Mouse (Mus musculus): ENCODE results near the gene Ckap2l. TPM values are rescaled to one million over a fixed set of nuclear protein-coding genes. Genes with fewer than 3 reads are reported as not detected.

Ckap2l gene
- polyA plus RNA-seq, 1 experiment from 2014 or later = 22.5 TPM

DNA sequence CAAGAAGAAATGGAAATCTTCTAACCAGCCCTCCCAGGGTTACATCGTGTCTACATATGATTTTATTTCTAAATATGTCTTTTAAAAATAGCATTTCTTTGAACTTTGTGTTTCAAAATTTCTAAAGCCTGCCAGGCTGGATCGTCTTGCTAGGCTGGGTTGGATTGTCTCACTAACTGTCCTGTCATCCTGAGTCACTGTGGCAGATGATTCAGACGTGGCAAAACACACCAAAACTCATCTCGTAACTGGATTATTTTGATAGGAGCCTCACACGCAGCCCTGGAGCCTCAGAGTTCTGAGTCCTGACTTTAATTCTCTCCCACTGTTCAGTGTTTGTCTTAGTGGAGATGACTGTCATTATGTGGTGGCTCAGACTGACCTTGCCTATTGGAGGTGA is 33.9 kb downstream of the Ckap2l start:
- H3K27me3 ChIP-seq = 0 out of 2 replicates have a peak, but pooled peaks cover 6% of the 10 kb centered on the region
- H3K36me3 ChIP-seq = peaks cover 22% of the 10 kb centered on the region
- H3K27ac ChIP-seq = peak overlapping the region; percentile 89
- peak overlapping the region; percentile 23 for H3K4me2 ChIP-seq
- H3K4me3 ChIP-seq (replicated peaks) = no peak overlapping the region
- peak; percentile 77 for ATAC-seq (ENCODE audit: low read depth)
- 48% methylated on average over 5 of the region's 5 CpGs for WGBS (ENCODE audit: insufficient replicate concordance)
- no peak for DNase-seq
- no peaks in the 10 kb centered on the region for H3K9me3 ChIP-seq (replicated peaks)
- H3K9ac ChIP-seq = peak overlapping the region; percentile 58
- peaks cover 42% of the 10 kb centered on the region for H3K4me1 ChIP-seq (replicated peaks)

DNA sequence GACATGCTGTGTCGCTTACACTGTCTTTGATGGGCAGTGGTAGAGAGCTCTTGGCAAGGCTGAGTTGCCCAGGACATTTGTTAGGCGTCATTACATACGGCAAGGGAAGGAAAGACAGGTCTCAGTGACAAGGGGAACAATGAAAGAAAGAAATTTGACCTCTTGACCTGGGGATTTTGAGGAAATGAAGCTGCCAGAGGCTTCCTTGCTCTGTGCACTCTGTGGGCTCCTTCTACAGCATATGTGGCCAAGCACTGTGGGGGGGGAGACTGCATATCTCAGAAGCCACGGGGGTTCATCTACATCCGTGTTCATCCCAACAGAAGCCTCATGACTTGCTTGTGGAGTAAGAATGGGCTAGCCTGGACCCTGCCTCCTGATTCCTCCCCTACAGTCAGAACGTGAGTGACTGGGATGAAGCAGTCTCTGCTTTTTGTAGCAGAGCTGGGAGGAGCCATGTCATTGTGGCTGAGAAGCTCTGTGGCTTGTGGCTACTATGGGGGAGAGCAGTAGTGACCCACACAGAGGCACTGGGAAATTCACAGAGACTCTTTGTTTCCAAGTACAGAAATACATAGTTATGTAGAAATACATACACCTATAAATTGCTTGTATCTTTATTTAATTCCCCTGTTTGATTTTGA is 35.7 kb downstream of the Ckap2l start:
- no peak overlapping the region for H3K4me3 ChIP-seq (replicated peaks)
- H3K36me3 ChIP-seq = peaks cover 4% of the 10 kb centered on the region
- no peaks in the 10 kb centered on the region for H3K9me3 ChIP-seq (replicated peaks)
- peaks cover 51% of the 10 kb centered on the region for H3K4me1 ChIP-seq (replicated peaks)
- H3K9ac ChIP-seq = no peak overlapping the region
- no peak overlapping the region for H3K4me2 ChIP-seq
- DNase-seq (no peak), ATAC-seq (ENCODE audit: low read depth) (no peak)
- WGBS (ENCODE audit: insufficient replicate concordance) = 31% methylated on average over 6 of the region's 6 CpGs
- 0 out of 2 replicates have a peak, but pooled peaks cover 6% of the 10 kb centered on the region for H3K27me3 ChIP-seq
- H3K27ac ChIP-seq = 0 out of 2 replicates have a peak overlapping the region, but pooled peaks have one; percentile 24

DNA sequence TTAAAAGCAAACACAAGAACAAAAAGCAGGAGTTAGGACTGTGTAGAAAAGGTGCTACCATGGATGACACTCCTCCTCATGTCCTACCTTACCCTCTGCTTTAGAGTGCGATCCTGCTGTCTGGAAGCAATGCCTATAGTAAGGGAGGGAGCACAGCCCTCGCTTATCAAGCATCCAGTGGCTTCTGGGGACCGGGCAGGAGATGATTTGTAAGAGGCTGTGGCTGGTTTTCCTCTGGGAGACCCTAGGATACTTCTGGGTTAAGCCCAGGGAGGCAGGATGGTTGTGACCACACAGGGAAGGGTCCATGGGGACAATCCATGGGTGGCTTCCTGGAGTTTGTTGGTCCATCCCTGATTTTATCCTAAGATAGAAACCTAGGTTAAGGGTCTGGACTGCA is 36.4 kb downstream of the Ckap2l start:
- Histone ChIP-seq H3K4me3 (replicated peaks) (no peak overlapping the region), H3K4me1 (replicated peaks) (peaks cover 57% of the 10 kb centered on the region), H3K4me2 (no peak overlapping the region), H3K27ac (no peak overlapping the region), H3K27me3 (0 out of 2 replicates have a peak, but pooled peaks cover 6% of the 10 kb centered on the region), H3K9ac (no peak overlapping the region; the same call in 1 of the 2 replicates), H3K9me3 (replicated peaks) (no peaks in the 10 kb centered on the region), H3K36me3 (no peaks in the 10 kb centered on the region)
- ATAC-seq (ENCODE audit: low read depth) = no peak
- 58% methylated on average over 3 of the region's 3 CpGs for WGBS (ENCODE audit: insufficient replicate concordance)
- DNase-seq = no peak

- H3K27me3 ChIP-seq = 0 out of 2 replicates have a peak, but pooled peaks cover 6% of the 10 kb centered on the region
- no peaks in the 10 kb centered on the region for H3K36me3 ChIP-seq
- peak overlapping the region; percentile 26; the same call in 1 of the 2 replicates for H3K9ac ChIP-seq
- peak; percentile 63 for DNase-seq
- H3K4me2 ChIP-seq = no peak overlapping the region
- WGBS (ENCODE audit: insufficient replicate concordance) = 35% methylated on average over 7 of the region's 7 CpGs
- peak; percentile 24 for ATAC-seq (ENCODE audit: low read depth)
- H3K27ac ChIP-seq = peak overlapping the region; percentile 64
- no peaks in the 10 kb centered on the region for H3K9me3 ChIP-seq (replicated peaks)
- H3K4me1 ChIP-seq (replicated peaks) = peaks cover 58% of the 10 kb centered on the region
- H3K4me3 ChIP-seq (replicated peaks) = no peak overlapping the region
These were observed 38.4 kb downstream of the Ckap2l start for GRCm38 (mm10) chr2:129258475-129259211.

- Histone ChIP-seq H3K27me3 (0 out of 2 replicates have a peak, but pooled peaks cover 6% of the 10 kb centered on the region), H3K4me1 (replicated peaks) (peaks cover 52% of the 10 kb centered on the region), H3K36me3 (no peaks in the 10 kb centered on the region), H3K4me3 (replicated peaks) (no peak overlapping the region), H3K27ac (peak overlapping the region; percentile 64), H3K9ac (peak overlapping the region; percentile 22; the same call in 1 of the 2 replicates), H3K4me2 (no peak overlapping the region), H3K9me3 (replicated peaks) (no peaks in the 10 kb centered on the region)
- 85% methylated on average over 3 of the region's 3 CpGs for WGBS (ENCODE audit: insufficient replicate concordance)
- DNase-seq = no peak
- ATAC-seq (ENCODE audit: low read depth) = no peak
These were observed 39.0 kb downstream of the Ckap2l start for GRCm38 (mm10) chr2:129258056-129258455.

- no peak overlapping the region for H3K4me3 ChIP-seq (replicated peaks)
- 79% methylated on average over 4 of the region's 4 CpGs for WGBS (ENCODE audit: insufficient replicate concordance)
- DNase-seq (no peak), ATAC-seq (ENCODE audit: low read depth) (no peak)
- H3K4me1 ChIP-seq (replicated peaks) = peaks cover 37% of the 10 kb centered on the region
- no peaks in the 10 kb centered on the region for H3K9me3 ChIP-seq (replicated peaks)
- no peak overlapping the region for H3K4me2 ChIP-seq
- H3K27ac ChIP-seq = peak overlapping the region; percentile 50
- H3K36me3 ChIP-seq = no peaks in the 10 kb centered on the region
- 0 out of 2 replicates have a peak, but pooled peaks cover 6% of the 10 kb centered on the region for H3K27me3 ChIP-seq
- peak overlapping the region; percentile 26; the same call in 1 of the 2 replicates for H3K9ac ChIP-seq
These were observed 41.0 kb downstream of the Ckap2l start for GRCm38 (mm10) chr2:129256006-129256405.

- no peak for DNase-seq
- no peak overlapping the region for H3K27ac ChIP-seq
- H3K9me3 ChIP-seq (replicated peaks) = no peaks in the 10 kb centered on the region
- H3K9ac ChIP-seq = no peak overlapping the region
- 65% methylated on average over 2 of the region's 2 CpGs for WGBS (ENCODE audit: insufficient replicate concordance)
- H3K4me2 ChIP-seq = no peak overlapping the region
- no peaks in the 10 kb centered on the region for H3K36me3 ChIP-seq
- H3K27me3 ChIP-seq = no peaks in the 10 kb centered on the region
- no peak overlapping the region for H3K4me3 ChIP-seq (replicated peaks)
- no peak for ATAC-seq (ENCODE audit: low read depth)
- H3K4me1 ChIP-seq (replicated peaks) = peaks cover 35% of the 10 kb centered on the region
These were observed 42.9 kb downstream of the Ckap2l start for GRCm38 (mm10) chr2:129254076-129254475.

DNA sequence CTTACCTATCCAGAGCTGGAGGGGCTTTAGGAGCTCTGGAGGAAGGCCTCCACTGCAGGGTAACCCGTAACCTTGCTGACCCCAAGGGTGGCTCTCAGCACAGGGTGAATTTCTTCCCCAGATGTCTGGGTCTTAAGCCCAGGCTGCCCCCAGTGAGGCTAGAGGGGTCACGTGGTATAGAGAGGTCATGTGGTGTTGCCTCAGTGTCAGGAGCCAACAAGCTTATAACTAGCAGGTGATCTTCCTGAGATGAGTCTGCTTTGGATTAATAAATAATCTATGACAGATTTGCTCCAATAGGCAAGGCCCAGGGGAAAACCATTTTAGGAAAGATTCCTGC is 43.4 kb downstream of the Ckap2l start:
- Histone ChIP-seq H3K4me1 (replicated peaks) (peaks cover 31% of the 10 kb centered on the region), H3K4me2 (no peak overlapping the region), H3K27ac (no peak overlapping the region), H3K4me3 (replicated peaks) (no peak overlapping the region), H3K9ac (0 out of 2 replicates have a peak overlapping the region, but pooled peaks have one; percentile 1), H3K9me3 (replicated peaks) (no peaks in the 10 kb centered on the region), H3K36me3 (no peaks in the 10 kb centered on the region), H3K27me3 (no peaks in the 10 kb centered on the region)
- 72% methylated on average over 2 of the region's 2 CpGs for whole genome bisulfite sequencing (ENCODE audit: insufficient replicate concordance)
- no peak for DNase-seq
- no peak for ATAC-seq (ENCODE audit: low read depth)

- 0 out of 2 replicates have a peak overlapping the region, but pooled peaks have one; percentile 1 for H3K9ac ChIP-seq
- no peak for ATAC-seq (ENCODE audit: low read depth)
- H3K4me1 ChIP-seq (replicated peaks) = peaks cover 26% of the 10 kb centered on the region
- H3K27ac ChIP-seq = peak overlapping the region; percentile 32
- H3K9me3 ChIP-seq (replicated peaks) = no peaks in the 10 kb centered on the region
- no peak overlapping the region for H3K4me2 ChIP-seq
- H3K4me3 ChIP-seq (replicated peaks) = no peak overlapping the region
- 85% methylated on average over 19 of the region's 19 CpGs for WGBS (ENCODE audit: insufficient replicate concordance)
- H3K36me3 ChIP-seq = no peaks in the 10 kb centered on the region
- no peaks in the 10 kb centered on the region for H3K27me3 ChIP-seq
- DNase-seq = no peak
These were observed 44.0 kb downstream of the Ckap2l start for GRCm38 (mm10) chr2:129252836-129253630.

- Histone ChIP-seq H3K9me3 (replicated peaks) (no peaks in the 10 kb centered on the region), H3K4me2 (no peak overlapping the region), H3K27me3 (peaks cover 6% of the 10 kb centered on the region; the same call in 1 of the 2 replicates), H3K9ac (no peak overlapping the region), H3K4me1 (replicated peaks) (peaks cover 24% of the 10 kb centered on the region), H3K36me3 (no peaks in the 10 kb centered on the region), H3K4me3 (replicated peaks) (no peak overlapping the region), H3K27ac (no peak overlapping the region)
- DNase-seq = no peak
- 33% methylated on average over 1 of the region's 1 CpGs for WGBS (ENCODE audit: insufficient replicate concordance)
- ATAC-seq (ENCODE audit: low read depth) = no peak
These were observed 47.7 kb downstream of the Ckap2l start for GRCm38 (mm10) chr2:129249321-129249720.

- WGBS (ENCODE audit: insufficient replicate concordance) = 79% methylated on average over 7 of the region's 7 CpGs
- Histone ChIP-seq H3K4me3 (replicated peaks) (no peak overlapping the region), H3K4me1 (replicated peaks) (peaks cover 40% of the 10 kb centered on the region), H3K27ac (peak overlapping the region; percentile 20; the same call in 1 of the 2 replicates), H3K9ac (no peak overlapping the region), H3K36me3 (no peaks in the 10 kb centered on the region), H3K4me2 (no peak overlapping the region), H3K27me3 (peaks cover 6% of the 10 kb centered on the region; the same call in 1 of the 2 replicates), H3K9me3 (replicated peaks) (no peaks in the 10 kb centered on the region)
- ATAC-seq (ENCODE audit: low read depth) = no peak
- no peak for DNase-seq
These were observed 49.3 kb downstream of the Ckap2l start for GRCm38 (mm10) chr2:129247707-129248121.
